Mouse (Mus musculus): ENCODE measurements around the gene Cdh23.

GRCm38 (mm10) chr10:60390904-60391420 lies 305.3 kb downstream of the Cdh23 start:
- TF ChIP-seq CTCF (IDR thresholded peaks at IDR 0.05) = no peak
- TF ChIP-seq EP300 (IDR thresholded peaks at IDR 0.05; ENCODE audit: insufficient read depth, low read depth, low read length) = no peak
- TF ChIP-seq POLR2A (IDR thresholded peaks at IDR 0.05; ENCODE audit: insufficient read depth, low read depth, low read length) = no peak

All from heart, adult 2 months (tissue).